Mouse (Mus musculus) adrenal gland, adult 18-20 months (tissue): ENCODE data around the gene Olfr624. TPM values are rescaled to one million over a fixed set of nuclear protein-coding genes. Genes with fewer than 3 reads are reported as not detected.
"Not testable (repeated sequence)": the region's sequence is repeated elsewhere in the genome, so short reads cannot be mapped to it uniquely, and the experiment has no call there.

Source experiments
- DNase-seq, 2 experiments: peaks; one replicate each; pipeline ENCODE4 v3.0.0; 2021 to 2022; ENCODE audit warnings: low spot score in 2 of 2
- long read RNA-seq, 2 experiments: library from polyadenylated mRNA; stranded (forward); transcript quantifications; one replicate each; pipeline ENCODE4 v2.0.0; 2021
- total RNA-seq, 2 experiments: library from RNA; stranded (reverse); gene quantifications; 1 replicate in 1 of 2; 2 replicates in 1 of 2; pipeline ENCODE4 v1.2.3; 2021

The Olfr624 gene
- total RNA-seq: not detected
- long read RNA-seq, experiment 1: 0 reads
- long read RNA-seq, experiment 2: 0 reads

DNA sequence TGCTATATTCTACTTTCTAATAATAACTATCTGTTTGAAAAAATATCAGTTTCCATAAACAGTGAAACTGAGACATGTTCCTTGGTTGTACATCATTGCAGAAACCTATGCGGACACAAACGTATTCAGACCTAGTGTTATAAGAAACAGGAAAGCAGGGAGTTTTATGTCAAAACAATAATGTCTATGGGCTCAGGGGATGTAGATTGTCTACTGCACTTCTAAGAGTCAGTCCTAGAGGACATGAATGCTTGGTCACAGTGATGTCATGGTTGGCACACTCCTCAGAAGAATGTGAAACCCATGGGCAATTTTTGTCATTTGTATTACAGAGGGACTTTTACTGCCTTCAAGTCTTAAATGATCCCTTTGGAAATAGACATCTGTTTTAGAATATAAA is at the start of gene Olfr624:
Gene Olfr624, minus strand, starts transcription at position 101 of the 400 bp plus-strand sequence.
- DNase-seq: no peak

DNA sequence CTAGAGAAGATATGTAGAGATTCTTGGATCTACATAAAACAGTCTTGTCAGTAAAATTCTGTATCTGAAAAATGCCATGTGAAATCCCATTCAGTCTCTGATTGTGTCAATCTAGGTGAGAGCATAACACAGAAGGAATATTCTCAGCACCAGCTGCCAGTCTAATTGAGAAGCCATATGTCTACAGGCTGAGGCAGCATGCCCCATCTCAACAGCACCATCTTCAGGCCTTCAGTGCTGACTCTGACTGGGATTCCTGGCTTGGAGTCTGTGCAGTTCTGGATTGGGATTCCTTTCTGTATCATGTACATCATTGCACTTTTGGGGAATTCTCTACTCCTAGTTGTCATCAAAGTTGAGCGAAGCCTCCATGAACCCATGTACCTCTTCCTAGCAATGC is 45.4 kb upstream of the Olfr624 start:
- not testable (repeated sequence) for DNase-seq

DNA sequence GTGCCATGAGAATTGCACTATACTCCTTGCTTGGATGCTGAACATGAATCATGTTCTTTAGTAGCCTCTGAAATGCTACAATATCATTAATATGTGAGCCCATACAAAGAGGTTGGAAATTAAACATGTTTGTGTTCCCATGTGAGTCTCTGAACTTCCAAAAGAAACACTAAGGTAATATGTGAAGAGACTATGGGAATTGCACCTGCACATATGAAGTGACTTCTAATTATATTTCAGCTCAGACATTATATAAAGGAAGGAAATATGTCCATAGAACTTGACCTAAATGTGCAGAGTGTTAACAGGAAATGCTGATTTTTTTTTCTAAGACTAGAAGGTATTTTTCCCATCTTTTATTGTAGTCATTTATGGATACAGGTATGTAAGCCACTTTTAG is 43.4 kb upstream of the Olfr624 start, which contains the start of gene Olfr243:
Gene Olfr243, plus strand, starts transcription at position 301 of the 400 bp plus-strand sequence.
- no peak for DNase-seq

DNA sequence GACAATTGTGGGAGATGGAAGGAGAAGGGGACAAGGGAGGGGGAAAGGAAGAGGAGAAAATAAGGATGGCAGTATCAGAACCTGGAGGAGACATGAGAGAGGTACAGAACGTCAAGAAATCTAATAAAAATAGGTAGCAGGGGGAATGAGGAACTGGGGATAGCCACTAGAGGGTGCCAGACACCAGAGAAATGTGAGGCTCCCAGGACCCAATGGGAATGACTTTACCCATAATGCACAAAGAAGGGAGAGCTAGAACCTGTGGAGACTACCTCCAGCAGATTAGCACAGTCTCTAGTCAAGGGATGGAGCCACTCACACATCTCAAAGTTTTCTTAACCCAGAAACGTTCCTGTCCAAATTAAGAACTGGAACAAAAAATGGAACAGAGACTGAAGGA is 41.0 kb upstream of the Olfr624 start:
- DNase-seq: no peak

DNA sequence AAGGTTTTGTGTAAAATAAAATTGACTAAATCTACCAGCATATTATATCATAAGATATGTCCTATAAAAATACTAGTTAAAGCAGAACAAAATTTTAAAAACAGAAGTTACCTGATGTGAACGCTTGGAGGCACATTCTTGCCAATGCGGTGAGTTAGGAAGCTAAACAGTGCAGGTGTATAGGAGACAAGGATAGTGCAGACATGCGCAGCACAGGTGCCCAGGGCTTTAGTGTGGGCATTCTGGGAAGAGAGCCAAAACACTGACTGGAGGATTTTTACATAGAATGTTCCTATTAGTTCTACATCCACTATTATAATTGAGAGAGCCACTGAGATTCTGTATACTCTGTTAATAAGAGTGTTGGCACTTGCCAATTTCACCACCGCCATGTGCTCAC is 28.5 kb upstream of the Olfr624 start:
- no peak for DNase-seq

DNA sequence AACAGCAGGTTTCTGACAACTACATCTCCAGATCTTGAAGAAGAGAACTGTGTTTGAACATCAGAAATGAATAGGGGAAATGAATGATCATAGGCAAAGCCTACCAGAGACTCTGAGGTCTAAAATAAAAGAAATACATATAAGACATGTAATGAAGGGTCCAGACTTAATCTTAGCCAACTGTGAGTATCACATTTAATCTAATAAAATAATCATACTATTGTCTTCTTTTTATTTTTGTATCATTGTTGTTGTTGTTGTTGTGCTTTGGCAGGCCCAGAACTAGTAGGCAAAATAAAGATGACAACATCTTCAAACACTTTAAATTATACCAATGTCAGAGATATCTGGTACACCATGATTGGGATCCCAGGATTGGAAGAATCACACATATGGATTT is 11.4 kb upstream of the Olfr624 start, which contains the start of gene Olfr625-ps1:
Gene Olfr625-ps1, plus strand, starts transcription at position 301 of the 400 bp plus-strand sequence.
- no peak for DNase-seq

DNA sequence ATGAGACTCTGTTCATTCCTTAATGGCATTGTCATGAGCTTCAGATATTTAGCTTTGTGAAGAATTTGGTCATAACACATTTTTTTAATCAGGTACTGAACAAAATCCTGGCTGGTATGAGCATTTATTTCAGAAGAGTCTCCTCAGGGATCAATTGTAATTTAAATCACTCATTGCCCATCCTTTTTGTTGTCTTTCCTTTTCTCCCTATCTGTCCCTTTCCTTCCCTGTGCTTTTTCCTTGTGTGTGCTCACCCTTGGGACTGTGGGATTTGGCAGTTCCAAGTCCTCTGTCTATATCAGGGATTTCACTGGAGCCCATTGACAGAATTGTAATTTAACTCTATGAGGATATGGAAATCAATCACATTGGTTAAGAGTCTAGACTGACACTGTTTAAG is 7.4 kb downstream of the Olfr624 start, which contains the start of gene Olfr623:
Gene Olfr623, minus strand, starts transcription at position 101 of the 400 bp plus-strand sequence.
- no peak for DNase-seq

DNA sequence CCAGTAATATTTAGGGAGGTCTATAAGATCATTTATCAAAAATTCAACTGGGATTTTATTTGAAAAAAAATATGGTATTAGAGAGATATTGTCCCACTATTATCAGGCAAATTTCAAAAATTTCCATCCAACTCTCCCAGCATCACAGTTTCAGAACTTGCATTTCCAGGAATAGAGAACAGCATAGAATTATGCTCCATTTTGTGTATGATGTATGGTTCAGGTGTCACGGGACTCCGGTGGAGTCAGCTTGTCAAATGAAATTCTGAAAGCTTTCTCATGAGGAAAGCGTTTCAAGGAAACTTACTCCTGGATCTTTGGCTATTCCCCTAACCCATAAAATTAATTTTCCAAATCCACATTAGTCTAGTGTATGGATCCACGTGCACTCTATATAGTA is 26.9 kb downstream of the Olfr624 start:
- no peak for DNase-seq

DNA sequence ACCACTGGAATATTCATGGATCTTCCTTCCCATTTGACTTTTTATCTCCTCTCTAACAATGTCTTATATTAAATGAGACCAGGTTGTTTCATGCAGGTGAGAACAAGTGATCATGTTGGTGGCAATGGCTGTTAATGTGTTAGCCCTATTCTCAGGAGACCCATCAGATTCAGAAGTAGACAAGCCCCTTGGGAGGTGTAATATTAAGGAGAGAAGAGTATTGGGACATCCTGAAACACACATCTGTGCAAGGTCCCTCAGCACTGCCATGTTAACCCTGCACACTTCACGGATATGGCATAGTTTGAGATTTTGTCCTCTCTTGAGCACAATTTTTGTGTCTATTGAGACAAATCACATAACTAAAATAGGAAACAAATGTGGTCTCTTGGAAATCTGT is 28.4 kb downstream of the Olfr624 start, which contains the start of gene Olfr622:
Gene Olfr622, minus strand, starts transcription at position 101 of the 400 bp plus-strand sequence.
- DNase-seq: no peak

DNA sequence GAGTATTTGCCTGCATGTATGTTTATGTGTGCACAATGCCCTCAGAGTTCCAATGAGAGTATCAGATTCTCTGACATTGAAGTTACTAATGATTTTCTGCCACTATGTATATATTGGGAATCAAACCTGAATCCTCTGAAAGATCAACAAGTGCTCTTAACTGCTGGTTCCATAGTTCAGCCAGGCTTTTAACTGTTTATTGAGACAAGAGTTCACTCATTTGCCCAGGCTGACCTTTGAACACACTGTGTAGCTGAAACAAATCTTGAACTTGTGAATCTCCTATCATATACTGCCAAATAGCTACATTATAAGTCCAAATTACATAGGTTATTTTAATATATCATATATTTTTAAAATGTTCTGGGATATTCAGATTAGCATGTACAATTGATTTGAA is 34.2 kb downstream of the Olfr624 start:
- no peak for DNase-seq

Other genes with a start within 250 kb of the Olfr624 start
- not detected for gene Olfr605, start 225.8 kb downstream of the Olfr624 start, total RNA-seq
- not detected for gene Olfr606, start 222.1 kb downstream of the Olfr624 start, total RNA-seq
- not detected for gene Olfr607, start 207.0 kb downstream of the Olfr624 start, total RNA-seq
- not detected for gene Olfr608, start 201.3 kb downstream of the Olfr624 start, total RNA-seq
- not detected for gene Olfr609, start 173.1 kb downstream of the Olfr624 start, total RNA-seq
- gene Olfr610, start 159.1 kb downstream of the Olfr624 start, total RNA-seq: not detected
- not detected for gene Olfr611, start 150.3 kb downstream of the Olfr624 start, total RNA-seq
- gene Olfr612, start 128.5 kb downstream of the Olfr624 start, total RNA-seq: not detected
- gene Olfr613, start 123.1 kb downstream of the Olfr624 start, total RNA-seq: not detected
- gene Olfr615, start 115.1 kb downstream of the Olfr624 start, total RNA-seq: not detected
- gene Olfr616, start 102.0 kb downstream of the Olfr624 start, total RNA-seq: not detected
- gene Olfr617, start 98.1 kb downstream of the Olfr624 start, total RNA-seq: not detected
- gene Olfr618, start 81.1 kb downstream of the Olfr624 start, total RNA-seq: not detected
- gene Olfr619, start 70.6 kb downstream of the Olfr624 start, total RNA-seq: not detected
- not detected for gene Olfr620, start 58.7 kb downstream of the Olfr624 start, total RNA-seq
- gene Olfr622, start 28.5 kb downstream of the Olfr624 start, total RNA-seq: not detected
- not detected for gene Olfr623, start 7.5 kb downstream of the Olfr624 start, total RNA-seq
- gene Olfr625-ps1, start 11.5 kb upstream of the Olfr624 start, total RNA-seq: not detected
- not detected for gene Olfr243, start 43.5 kb upstream of the Olfr624 start, total RNA-seq
- gene Olfr628, start 59.2 kb upstream of the Olfr624 start, total RNA-seq: not detected
- gene Olfr629, start 73.8 kb upstream of the Olfr624 start, total RNA-seq: not detected
- not detected for gene Olfr630, start 86.1 kb upstream of the Olfr624 start, total RNA-seq
- not detected for gene Olfr69, start 100.4 kb upstream of the Olfr624 start, total RNA-seq
- not detected for gene Olfr68, start 108.5 kb upstream of the Olfr624 start, total RNA-seq
- not detected for gene Olfr67, start 120.6 kb upstream of the Olfr624 start, total RNA-seq
- 100 to 1,000 TPM; 185 to 588 TPM for gene Hbb-bt, start 142.8 kb upstream of the Olfr624 start, total RNA-seq
- 1,000 to 10,000 TPM; 1,754 to 4,577 TPM for gene Hbb-bs, start 156.9 kb upstream of the Olfr624 start, total RNA-seq
- not detected for gene Hbb-bh2, start 169.3 kb upstream of the Olfr624 start, total RNA-seq
- not detected for gene Hbb-bh1, start 172.0 kb upstream of the Olfr624 start, total RNA-seq
- not detected for gene Hbb-y, start 182.0 kb upstream of the Olfr624 start, total RNA-seq
- not detected for gene Olfr66, start 215.1 kb upstream of the Olfr624 start, total RNA-seq
- not detected for gene Olfr64, start 223.3 kb upstream of the Olfr624 start, total RNA-seq
- not detected for gene Olfr65, start 232.3 kb upstream of the Olfr624 start, total RNA-seq